Comparison of ENCODE assay signal across 24 mouse cellular contexts in genomic region chr8:7024336-7024735, GRCm38 (mm10).
"Had no signal": no experiment of that assay in that cellular context is flagged by ENCODE, and none has a peak within 500 bp of the region (broad histone marks: within the 10 kb centered on the region; RNA-seq: fewer than 3 reads in every experiment).

No protein-coding gene starts in this region.

- H3K27ac ChIP-seq: heart, adult 2 months; heart, embryonic 13.5 days; heart, embryonic 15.5 days; hindbrain, embryonic 13.5 days; hindbrain, embryonic 15.5 days; hindbrain, postnatal 0 days; layer of hippocampus, adult 2 months; left cerebral cortex, adult 2 months; limb, embryonic 10.5 days; limb, embryonic 12.5 days; liver, embryonic 13.5 days; liver, embryonic 15.5 days had no signal

- H3K27me3 ChIP-seq: heart, embryonic 13.5 days; heart, embryonic 15.5 days; hindbrain, embryonic 13.5 days; hindbrain, embryonic 15.5 days; liver, embryonic 13.5 days; liver, embryonic 15.5 days had no signal

- H3K4me1 ChIP-seq: heart, embryonic 13.5 days; heart, embryonic 15.5 days; hindbrain, embryonic 13.5 days; hindbrain, embryonic 15.5 days; limb, embryonic 10.5 days; liver, embryonic 13.5 days; liver, embryonic 15.5 days had no signal

- H3K4me3 ChIP-seq: heart, adult 2 months; heart, embryonic 13.5 days; heart, embryonic 15.5 days; hindbrain, embryonic 13.5 days; hindbrain, embryonic 15.5 days; layer of hippocampus, adult 2 months; left cerebral cortex, adult 2 months; limb, embryonic 10.5 days; limb, embryonic 12.5 days; liver, embryonic 13.5 days; liver, embryonic 15.5 days had no signal

- DNase-seq: gastrocnemius, postnatal 14 days; gastrocnemius, postnatal 36 days; heart, adult 11 months; heart, adult 2 months; heart, postnatal 14 days; heart, postnatal 36 days; kidney, adult 11 months; kidney, adult 8-10 months; kidney, postnatal 10 days; kidney, postnatal 25 days; kidney, postnatal 4 days; liver; liver, embryonic 13.5 days; liver, postnatal 0 days had no signal

- H3K36me3 ChIP-seq: heart, embryonic 13.5 days; heart, embryonic 15.5 days; hindbrain, embryonic 13.5 days; hindbrain, embryonic 15.5 days; limb, embryonic 10.5 days; limb, embryonic 12.5 days; liver, embryonic 13.5 days; liver, embryonic 15.5 days had no signal
